Mouse (Mus musculus) hindbrain, postnatal 0 days (tissue): ENCODE results near the gene Gm6993. TPM values are rescaled to one million over a fixed set of nuclear protein-coding genes. Genes with fewer than 3 reads are reported as not detected.

Experiments
- ATAC-seq: fragments of 200-750 bp; cut with Nextera tagmentation; 2 replicates; pipeline ENCODE4 v1.8.0; 2017; ENCODE audit warnings: mild to moderate bottlenecking, moderate TSS enrichment, moderate library complexity
- DNase-seq: peaks from one replicate; pipeline ENCODE4 v3.0.0-alpha.2; 2015; ENCODE audit warnings: low spot score
- H3K27ac ChIP-seq: fragments of 300-500 bp; sonication (generic); 2 replicates; pipeline ENCODE4 v1.5.1; 2014; ENCODE audit warnings: mild to moderate bottlenecking
- H3K27me3 ChIP-seq: fragments of 300-500 bp; sonication (generic); 2 replicates; pipeline ENCODE4 v1.6.1; 2014; ENCODE audit warnings: low read length, mixed read lengths; ENCODE audit not compliant: insufficient read depth
- H3K36me3 ChIP-seq: fragments of 300-500 bp; sonication (generic); 2 replicates; pipeline ENCODE4 v1.6.1; 2014; ENCODE audit warnings: low read length, mixed read lengths; ENCODE audit not compliant: insufficient read depth
- H3K4me1 ChIP-seq: fragments of 300-500 bp; sonication (generic); 2 replicates; pipeline ENCODE4 v1.6.1; 2014; ENCODE audit warnings: antibody characterized with exemption, low read length, mixed read lengths; ENCODE audit not compliant: insufficient read depth
- H3K4me2 ChIP-seq: fragments of 300-500 bp; sonication (generic); 2 replicates; pipeline ENCODE4 v1.6.1; 2014; ENCODE audit warnings: low read depth, mild to moderate bottlenecking, low read length, moderate library complexity, mixed read lengths
- H3K4me3 ChIP-seq: fragments of 300-500 bp; sonication (generic); 2 replicates; pipeline ENCODE4 v1.5.1; 2014; ENCODE audit warnings: low read length
- H3K9ac ChIP-seq: fragments of 300-500 bp; sonication (generic); replicated peaks from 2 replicates; pipeline ENCODE4 v1.6.1; 2014; ENCODE audit warnings: mild to moderate bottlenecking, low read length, moderate library complexity, mixed read lengths
- H3K9me3 ChIP-seq: fragments of 300-500 bp; sonication (generic); 2 replicates; pipeline ENCODE4 v1.6.1; 2016; ENCODE audit warnings: low read length, mixed read lengths
- CTCF ChIP-seq: IDR thresholded peaks from 2 replicates; pipeline ENCODE4 v1.5.1; 2016; ENCODE audit warnings: antibody characterized with exemption, control low read depth, low read depth
- WGBS: fragments of 180-500 bp; shearing (Covaris S2); extraction: QIAGEN DNeasy Blood & Tissue Kit; methylation state at CpG from one replicate; pipeline ENCODE4 v1.1.7; 2014; 5-methylcytosine and 5-hydroxymethylcytosine counted together
- polyA plus RNA-seq: library from polyadenylated mRNA; unstranded; fragments of >200 nt; fragmentation: Nextera tagmentation; extraction: Ambion mirVana; gene quantifications from 2 replicates; pipeline ENCODE4 v1.2.1, GENCODE M21; 2015
- total RNA-seq: library from RNA; depleted of rRNA; stranded (reverse); fragments of >200 nt; gene quantifications from 2 replicates; pipeline ENCODE4 v1.2.3, GENCODE M21; 2014

Gm6993 gene
- total and polyA plus RNA-seq, 2 experiments from 2014 or later: not detected

DNA sequence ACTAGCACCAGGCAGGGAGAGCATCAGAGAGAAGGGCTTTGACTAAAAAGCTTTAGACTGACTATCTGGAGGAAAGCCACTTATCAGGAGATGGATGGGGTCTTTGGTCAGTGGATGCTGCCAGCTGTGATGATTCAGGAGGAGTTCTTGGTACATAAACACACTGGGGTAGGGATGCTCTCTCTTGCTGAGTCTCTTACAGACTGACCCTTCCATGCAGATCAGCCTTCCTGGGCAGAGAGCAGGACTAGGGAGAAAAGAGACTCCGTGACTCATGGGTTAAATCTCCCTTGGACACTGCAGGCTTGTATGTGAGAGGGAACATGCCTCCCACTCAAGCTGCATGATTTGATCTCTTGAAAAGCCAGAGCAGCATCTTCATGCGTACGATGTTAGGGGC lies 5.6 kb downstream of the Gm6993 start:
- no peaks in the 10 kb centered on the region for H3K4me1 ChIP-seq
- H3K9ac ChIP-seq: 0 out of 2 replicates have a peak overlapping the region, but pooled peaks have one; percentile 10
- H3K9me3 ChIP-seq: no peaks in the 10 kb centered on the region
- 58% methylated on average over 3 of the region's 3 CpGs for WGBS
- no peak for TF ChIP-seq CTCF
- H3K36me3 ChIP-seq: no peaks in the 10 kb centered on the region
- ATAC-seq (no peak), DNase-seq (no peak)
- no peaks in the 10 kb centered on the region for H3K27me3 ChIP-seq
- no peak overlapping the region for H3K4me2 ChIP-seq
- no peak overlapping the region for H3K27ac ChIP-seq
- no peak overlapping the region for H3K4me3 ChIP-seq

- no peaks in the 10 kb centered on the region for H3K9me3 ChIP-seq
- WGBS: 48% methylated on average over 3 of the region's 3 CpGs
- no peak for TF ChIP-seq CTCF
Measured at GRCm38 (mm10) chr12:31246615-31247014, 6.0 kb downstream of the Gm6993 start.

GRCm38 (mm10) chr12:31248165-31248564 lies 7.6 kb downstream of the Gm6993 start:
- H3K4me2 ChIP-seq: no peak overlapping the region
- 44% methylated on average over 3 of the region's 3 CpGs for WGBS
- no peaks in the 10 kb centered on the region for H3K36me3 ChIP-seq
- no peak overlapping the region for H3K27ac ChIP-seq
- H3K9ac ChIP-seq: no peak overlapping the region
- no peak for TF ChIP-seq CTCF
- no peaks in the 10 kb centered on the region for H3K27me3 ChIP-seq
- ATAC-seq (no peak), DNase-seq (no peak)
- H3K4me1 ChIP-seq: no peaks in the 10 kb centered on the region
- H3K9me3 ChIP-seq: no peaks in the 10 kb centered on the region
- no peak overlapping the region for H3K4me3 ChIP-seq

More at GRCm38 (mm10) chr12:31246615-31247014, 6.0 kb downstream of the Gm6993 start:
- ATAC-seq (no peak), DNase-seq (no peak)
- Histone ChIP-seq H3K4me3 (no peak overlapping the region), H3K27me3 (no peaks in the 10 kb centered on the region), H3K9ac (0 out of 2 replicates have a peak overlapping the region, but pooled peaks have one; percentile 10), H3K4me2 (no peak overlapping the region), H3K27ac (no peak overlapping the region), H3K36me3 (no peaks in the 10 kb centered on the region), H3K4me1 (no peaks in the 10 kb centered on the region)

GRCm38 (mm10) chr12:31248681-31249080 lies 8.1 kb downstream of the Gm6993 start:
- no peak for TF ChIP-seq CTCF
- Histone ChIP-seq H3K4me2 (no peak overlapping the region), H3K9me3 (no peaks in the 10 kb centered on the region), H3K4me3 (no peak overlapping the region), H3K27ac (no peak overlapping the region), H3K36me3 (no peaks in the 10 kb centered on the region), H3K27me3 (no peaks in the 10 kb centered on the region), H3K4me1 (no peaks in the 10 kb centered on the region), H3K9ac (no peak overlapping the region)
- 53% methylated on average over 10 of the region's 10 CpGs for WGBS
- no peak for ATAC-seq
- DNase-seq: no peak

DNA sequence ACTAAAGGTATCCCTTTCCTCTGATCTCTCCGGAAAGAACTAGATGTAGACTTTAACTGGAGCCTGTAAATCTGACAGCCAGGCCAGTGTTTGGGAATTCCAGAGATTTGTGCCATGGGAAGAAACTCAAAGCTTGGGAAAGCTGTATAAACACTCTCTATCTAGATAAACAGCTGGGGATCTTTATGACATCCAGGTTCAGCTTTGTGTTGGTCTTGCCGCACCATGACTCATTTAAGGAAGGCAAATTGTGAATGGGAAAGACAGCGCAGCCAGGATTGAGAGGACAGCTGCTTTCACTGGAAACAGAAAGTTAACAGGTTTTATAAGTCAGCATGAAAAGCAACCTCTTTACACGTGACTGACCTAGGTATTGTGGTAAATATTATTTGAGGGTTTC lies 11.7 kb downstream of the Gm6993 start:
- Histone ChIP-seq H3K4me2 (no peak overlapping the region), H3K27ac (no peak overlapping the region), H3K9ac (no peak overlapping the region), H3K9me3 (no peaks in the 10 kb centered on the region), H3K36me3 (no peaks in the 10 kb centered on the region), H3K4me3 (no peak overlapping the region), H3K4me1 (no peaks in the 10 kb centered on the region), H3K27me3 (no peaks in the 10 kb centered on the region)
- DNase-seq (no peak), ATAC-seq (no peak)
- TF ChIP-seq CTCF: no peak
- WGBS: 85% methylated on average over 4 of the region's 4 CpGs

DNA sequence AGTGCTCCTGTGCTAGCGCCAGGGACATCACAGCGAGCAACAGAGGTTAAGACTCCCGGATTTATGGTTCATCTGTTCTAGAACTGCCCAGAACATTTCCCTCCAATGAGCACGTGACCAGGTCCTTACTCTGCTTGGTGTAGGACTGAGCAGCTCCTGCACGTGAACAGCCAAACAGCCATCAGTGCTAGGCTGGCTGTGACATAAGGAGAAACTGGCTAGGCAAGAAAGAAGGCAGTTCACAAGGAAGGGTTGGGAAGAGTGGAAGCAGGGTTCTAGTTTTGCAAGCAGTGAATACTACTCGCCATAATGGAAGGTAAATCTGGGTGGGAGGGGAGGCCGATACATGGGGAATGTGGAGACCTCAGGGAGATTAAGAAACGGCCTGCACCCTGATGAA lies 14.4 kb downstream of the Gm6993 start:
- ATAC-seq: no peak

GRCm38 (mm10) chr12:31256121-31256903 lies 15.7 kb downstream of the Gm6993 start:
- H3K27me3 ChIP-seq: no peaks in the 10 kb centered on the region
- DNase-seq (no peak), ATAC-seq (no peak)
- no peak overlapping the region for H3K9ac ChIP-seq
- TF ChIP-seq CTCF: no peak
- no peaks in the 10 kb centered on the region for H3K4me1 ChIP-seq
- H3K27ac ChIP-seq: no peak overlapping the region
- no peak overlapping the region for H3K4me3 ChIP-seq
- H3K9me3 ChIP-seq: no peaks in the 10 kb centered on the region
- no peak overlapping the region for H3K4me2 ChIP-seq
- 81% methylated on average over 9 of the region's 9 CpGs for WGBS
- H3K36me3 ChIP-seq: no peaks in the 10 kb centered on the region

More for the DNA sequence above, 14.4 kb downstream of the Gm6993 start:
- Histone ChIP-seq H3K4me1 (no peaks in the 10 kb centered on the region), H3K9me3 (no peaks in the 10 kb centered on the region), H3K27ac (no peak overlapping the region), H3K27me3 (no peaks in the 10 kb centered on the region), H3K36me3 (no peaks in the 10 kb centered on the region), H3K4me3 (no peak overlapping the region), H3K4me2 (no peak overlapping the region), H3K9ac (no peak overlapping the region)
- TF ChIP-seq CTCF: no peak
- no peak for DNase-seq
- WGBS: 89% methylated on average over 8 of the region's 8 CpGs
